31 mouse cellular contexts compared by ENCODE assay signal in genomic region chr6:116607230-116607629, GRCm38 (mm10). TPM values are rescaled to one million over a fixed set of nuclear protein-coding genes. Genes with fewer than 3 reads are reported as not detected.
A peak's percentile ranks its signal among the peaks of the same experiment; 100 is the strongest.
DNase-seq lines count a peak whose midpoint lies in the region; ATAC-seq and TF ChIP-seq lines count a peak whose summit lies in the region.
"Had no signal": no experiment of that assay in that cellular context is flagged by ENCODE, and none has a peak within 500 bp of the region (broad histone marks: within the 10 kb centered on the region; RNA-seq: fewer than 3 reads in every experiment).

No protein-coding gene starts in this region.

- ATAC-seq in hindbrain, postnatal 0 days, result no peak
- ATAC-seq in hindbrain, embryonic 11.5 days (ENCODE audit: low FRiP score), result no peak
- no peak for ATAC-seq in liver, postnatal 0 days
- no peak for ATAC-seq in liver, embryonic 12.5 days
- 0 out of 2 replicates have a peak, but pooled peaks have one; percentile 48 for ATAC-seq in granulocyte monocyte progenitor cell, adult 5-6 weeks (replicated peaks; ENCODE audit: poor library complexity, severe bottlenecking)
- ATAC-seq: forebrain, embryonic 16.5 days; hindbrain, embryonic 16.5 days had no signal

- H3K4me2 ChIP-seq in hindbrain, postnatal 0 days (ENCODE audit: low read depth, low read length), result no peak overlapping the region
- H3K4me2 ChIP-seq in hindbrain, embryonic 11.5 days (replicated peaks; ENCODE audit: low read depth, low read length), result no peak overlapping the region
- no peak overlapping the region for H3K4me2 ChIP-seq in liver, postnatal 0 days (ENCODE audit: low read depth, low read length)
- no peak overlapping the region for H3K4me2 ChIP-seq in liver, embryonic 12.5 days
- H3K4me2 ChIP-seq: heart, embryonic 15.5 days; midbrain, embryonic 12.5 days; neural tube, embryonic 12.5 days had no signal

- no peaks in the 10 kb centered on the region for H3K9me3 ChIP-seq in hindbrain, postnatal 0 days (ENCODE audit: low read length)
- no peaks in the 10 kb centered on the region for H3K9me3 ChIP-seq in hindbrain, embryonic 11.5 days (ENCODE audit: control insufficient read depth, low read length)
- H3K9me3 ChIP-seq in liver, postnatal 0 days (ENCODE audit: low read length), result no peaks in the 10 kb centered on the region
- H3K9me3 ChIP-seq in liver, embryonic 12.5 days (replicated peaks), result no peaks in the 10 kb centered on the region
- H3K9me3 ChIP-seq: heart, embryonic 15.5 days; midbrain, embryonic 12.5 days; neural tube, embryonic 12.5 days had no signal

- TF ChIP-seq EP300 in liver, postnatal 0 days (IDR thresholded peaks at IDR 0.05; ENCODE audit: low read depth), result no peak

- H3K27me3 ChIP-seq in hindbrain, postnatal 0 days (ENCODE audit: insufficient read depth, low read length), result no peaks in the 10 kb centered on the region
- H3K27me3 ChIP-seq in hindbrain, embryonic 11.5 days (ENCODE audit: control insufficient read depth, insufficient read depth, low read length), result no peaks in the 10 kb centered on the region
- no peaks in the 10 kb centered on the region for H3K27me3 ChIP-seq in liver, postnatal 0 days (ENCODE audit: insufficient read depth, low read length)
- no peaks in the 10 kb centered on the region for H3K27me3 ChIP-seq in liver, embryonic 12.5 days (replicated peaks)
- H3K27me3 ChIP-seq: midbrain, embryonic 12.5 days; neural tube, embryonic 12.5 days had no signal

- WGBS in hindbrain, postnatal 0 days, result 49% methylated on average over 4 of the region's 4 CpGs
- 46% methylated on average over 4 of the region's 4 CpGs for WGBS in hindbrain, embryonic 11.5 days
- 46% methylated on average over 4 of the region's 4 CpGs for WGBS in liver, postnatal 0 days (ENCODE audit: insufficient replicate concordance)
- 25% methylated on average over 4 of the region's 4 CpGs for WGBS in liver, embryonic 12.5 days (ENCODE audit: insufficient replicate concordance)

- no peak overlapping the region for H3K4me3 ChIP-seq in hindbrain, postnatal 0 days (ENCODE audit: low read length)
- no peak overlapping the region for H3K4me3 ChIP-seq in hindbrain, embryonic 11.5 days (ENCODE audit: low read depth, low read length)
- H3K4me3 ChIP-seq in liver, postnatal 0 days (ENCODE audit: low read depth, low read length), result no peak overlapping the region
- H3K4me3 ChIP-seq in liver, embryonic 12.5 days, result no peak overlapping the region
- H3K4me3 ChIP-seq: heart, embryonic 15.5 days; midbrain, embryonic 12.5 days; neural tube, embryonic 12.5 days had no signal

- H3K9ac ChIP-seq in hindbrain, postnatal 0 days (replicated peaks; ENCODE audit: low read length), result no peak overlapping the region
- no peak overlapping the region for H3K9ac ChIP-seq in hindbrain, embryonic 11.5 days (ENCODE audit: low read depth, low read length)
- H3K9ac ChIP-seq in liver, postnatal 0 days (replicated peaks), result no peak overlapping the region
- no peak overlapping the region for H3K9ac ChIP-seq in liver, embryonic 12.5 days
- H3K9ac ChIP-seq: heart, embryonic 15.5 days; midbrain, embryonic 12.5 days; neural tube, embryonic 12.5 days had no signal

- no peak overlapping the region for H3K27ac ChIP-seq in hindbrain, postnatal 0 days
- H3K27ac ChIP-seq in hindbrain, embryonic 11.5 days (ENCODE audit: low read depth, low read length), result no peak overlapping the region
- H3K27ac ChIP-seq in liver, postnatal 0 days (ENCODE audit: low read depth), result no peak overlapping the region
- H3K27ac ChIP-seq in liver, embryonic 12.5 days, result no peak overlapping the region
- H3K27ac ChIP-seq: heart, embryonic 15.5 days; midbrain, embryonic 12.5 days; neural tube, embryonic 12.5 days had no signal

- no peaks in the 10 kb centered on the region for H3K4me1 ChIP-seq in hindbrain, postnatal 0 days (ENCODE audit: insufficient read depth, low read length)
- H3K4me1 ChIP-seq in hindbrain, embryonic 11.5 days (replicated peaks; ENCODE audit: control insufficient read depth, insufficient read depth, low read length), result no peaks in the 10 kb centered on the region
- H3K4me1 ChIP-seq in liver, postnatal 0 days (ENCODE audit: insufficient read depth), result no peaks in the 10 kb centered on the region
- no peaks in the 10 kb centered on the region for H3K4me1 ChIP-seq in liver, embryonic 12.5 days
- H3K4me1 ChIP-seq: heart, embryonic 15.5 days; midbrain, embryonic 12.5 days; neural tube, embryonic 12.5 days had no signal

- no peaks in the 10 kb centered on the region for H3K36me3 ChIP-seq in hindbrain, postnatal 0 days (ENCODE audit: insufficient read depth, low read length)
- no peaks in the 10 kb centered on the region for H3K36me3 ChIP-seq in hindbrain, embryonic 11.5 days (ENCODE audit: control insufficient read depth, insufficient read depth, low read length)
- no peaks in the 10 kb centered on the region for H3K36me3 ChIP-seq in liver, postnatal 0 days (replicated peaks; ENCODE audit: insufficient read depth, low read length)
- no peaks in the 10 kb centered on the region for H3K36me3 ChIP-seq in liver, embryonic 12.5 days
- H3K36me3 ChIP-seq: heart, embryonic 15.5 days; midbrain, embryonic 12.5 days; neural tube, embryonic 12.5 days had no signal

- TF ChIP-seq CTCF in hindbrain, postnatal 0 days (IDR thresholded peaks at IDR 0.05; ENCODE audit: low read depth), result peak; percentile 43
- TF ChIP-seq CTCF in liver, postnatal 0 days (IDR thresholded peaks at IDR 0.05; ENCODE audit: low read depth), result peak; percentile 23

- no peak for DNase-seq in hindbrain, postnatal 0 days (ENCODE audit: low spot score)
- no peak for DNase-seq in hindbrain, embryonic 11.5 days (ENCODE audit: low spot score)
- no peak for DNase-seq in liver, postnatal 0 days
- peak; percentile 16 for DNase-seq in NIH3T3 (ENCODE audit: low read depth)
- DNase-seq in right cerebral cortex, adult 2 months (ENCODE audit: low spot score in 2 of 2), result no peak
- no peak for DNase-seq in urinary bladder, postnatal 25 days (ENCODE audit: low spot score)
- DNase-seq: adrenal gland, postnatal 36 days; cerebellum, adult 11 months; cerebellum, postnatal 25 days; gastrocnemius, postnatal 14 days; kidney, adult 18-20 months; lung, postnatal 10 days; right cerebral cortex, postnatal 25 days; spleen, adult 18-20 months; thymus, postnatal 14 days had no signal

RNA-seq across cellular contexts. Expression of gene Zfp422, which starts 21.6 kb away (rescaled TPM):
- 50.8 and 52.0 TPM in 2 replicates for total RNA-seq in hindbrain, postnatal 0 days (2014; rRNA removed)
- polyA plus RNA-seq in hindbrain, postnatal 0 days (2015; fragmentation: Nextera tagmentation; extraction: Ambion mirVana), result 97.1 and 101 TPM in 2 replicates
- polyA plus RNA-seq in hindbrain, embryonic 11.5 days (2014; fragmentation: Nextera tagmentation; extraction: Ambion mirVana), result 313 and 337 TPM in 2 replicates
- 26.2 and 26.7 TPM in 2 replicates for polyA plus RNA-seq in liver, postnatal 0 days (2015; fragmentation: Nextera tagmentation; extraction: Ambion mirVana)
- 43.6 and 45.1 TPM in 2 replicates for polyA plus RNA-seq in liver, embryonic 12.5 days (2016; fragmentation: Nextera tagmentation; extraction: Ambion mirVana)
- 110 and 113 TPM in 2 replicates for total RNA-seq in granulocyte monocyte progenitor cell, adult 5-6 weeks (2014; fragmentation: Nextera tagmentation)
- total RNA-seq in granulocyte monocyte progenitor cell, adult 5-6 weeks (2017), result 68.6 and 72.0 TPM in 2 replicates

RNA-seq across cellular contexts. Expression of gene Olfr215, which starts 23.2 kb away (rescaled TPM):
- not detected in 2 replicates for total RNA-seq in hindbrain, postnatal 0 days (2014; rRNA removed)
- polyA plus RNA-seq in hindbrain, postnatal 0 days (2015; fragmentation: Nextera tagmentation; extraction: Ambion mirVana), result not detected in 2 replicates
- polyA plus RNA-seq in hindbrain, embryonic 11.5 days (2014; fragmentation: Nextera tagmentation; extraction: Ambion mirVana), result not detected in 2 replicates
- polyA plus RNA-seq in liver, postnatal 0 days (2015; fragmentation: Nextera tagmentation; extraction: Ambion mirVana), result not detected in 2 replicates
- not detected in 2 replicates for polyA plus RNA-seq in liver, embryonic 12.5 days (2016; fragmentation: Nextera tagmentation; extraction: Ambion mirVana)
- not detected in 2 replicates for total RNA-seq in granulocyte monocyte progenitor cell, adult 5-6 weeks (2014; fragmentation: Nextera tagmentation)
- total RNA-seq in granulocyte monocyte progenitor cell, adult 5-6 weeks (2017), result not detected in 2 replicates
- total RNA-seq: adrenal gland, adult 18-20 months; adrenal gland, postnatal 36 days; gastrocnemius, postnatal 14 days; heart, adult 8-10 months; hematopoietic stem cell, adult 5-6 weeks; left cerebral cortex, postnatal 25 days had no signal
- polyA plus RNA-seq: forebrain, embryonic 16.5 days; heart, embryonic 15.5 days; hindbrain, embryonic 16.5 days; kidney, embryonic 16.5 days; limb, embryonic 14.5 days; liver, embryonic 16.5 days; midbrain, embryonic 12.5 days; neural tube, embryonic 12.5 days had no signal

RNA-seq across cellular contexts. Expression of gene Depp1, which starts 43.2 kb away (rescaled TPM):
- 6.8 and 27.5 TPM in 2 replicates for total RNA-seq in hindbrain, postnatal 0 days (2014; rRNA removed)
- 4.2 and 4.8 TPM in 2 replicates for polyA plus RNA-seq in hindbrain, postnatal 0 days (2015; fragmentation: Nextera tagmentation; extraction: Ambion mirVana)
- 9.8 and 12.0 TPM in 2 replicates for polyA plus RNA-seq in hindbrain, embryonic 11.5 days (2014; fragmentation: Nextera tagmentation; extraction: Ambion mirVana)
- 103 and 122 TPM in 2 replicates for polyA plus RNA-seq in liver, postnatal 0 days (2015; fragmentation: Nextera tagmentation; extraction: Ambion mirVana)
- 2.2 and 3.3 TPM in 2 replicates for polyA plus RNA-seq in liver, embryonic 12.5 days (2016; fragmentation: Nextera tagmentation; extraction: Ambion mirVana)
- total RNA-seq in granulocyte monocyte progenitor cell, adult 5-6 weeks (2014; fragmentation: Nextera tagmentation), result not detected in 2 replicates
- total RNA-seq in granulocyte monocyte progenitor cell, adult 5-6 weeks (2017), result not detected in 2 replicates

RNA-seq across cellular contexts. Expression of gene Olfr214, which starts 53.2 kb away (rescaled TPM):
- total RNA-seq in hindbrain, postnatal 0 days (2014; rRNA removed), result not detected in 2 replicates
- not detected in 2 replicates for polyA plus RNA-seq in hindbrain, postnatal 0 days (2015; fragmentation: Nextera tagmentation; extraction: Ambion mirVana)
- polyA plus RNA-seq in hindbrain, embryonic 11.5 days (2014; fragmentation: Nextera tagmentation; extraction: Ambion mirVana), result not detected in 2 replicates
- not detected in 2 replicates for polyA plus RNA-seq in liver, postnatal 0 days (2015; fragmentation: Nextera tagmentation; extraction: Ambion mirVana)
- polyA plus RNA-seq in liver, embryonic 12.5 days (2016; fragmentation: Nextera tagmentation; extraction: Ambion mirVana), result not detected in 2 replicates
- total RNA-seq in granulocyte monocyte progenitor cell, adult 5-6 weeks (2014; fragmentation: Nextera tagmentation), result not detected in 2 replicates
- total RNA-seq in granulocyte monocyte progenitor cell, adult 5-6 weeks (2017), result not detected in 2 replicates
- total RNA-seq: adrenal gland, adult 18-20 months; adrenal gland, postnatal 36 days; gastrocnemius, postnatal 14 days; heart, adult 8-10 months; hematopoietic stem cell, adult 5-6 weeks; left cerebral cortex, postnatal 25 days had no signal
- polyA plus RNA-seq: C2C12; forebrain, embryonic 16.5 days; heart, embryonic 15.5 days; hindbrain, embryonic 16.5 days; kidney, embryonic 16.5 days; limb, embryonic 14.5 days; liver, embryonic 16.5 days; midbrain, embryonic 12.5 days; neural tube, embryonic 12.5 days; testis, adult 2 months had no signal

RNA-seq across cellular contexts. Expression of gene Gm5580, which starts 56.3 kb away (rescaled TPM):
- not detected in 2 replicates for total RNA-seq in hindbrain, postnatal 0 days (2014; rRNA removed)
- 0.26 and 0.36 TPM in 2 replicates for polyA plus RNA-seq in hindbrain, postnatal 0 days (2015; fragmentation: Nextera tagmentation; extraction: Ambion mirVana)
- polyA plus RNA-seq in hindbrain, embryonic 11.5 days (2014; fragmentation: Nextera tagmentation; extraction: Ambion mirVana), result 0.36 and 0.54 TPM in 2 replicates
- 0.14 and 0.19 TPM in 2 replicates for polyA plus RNA-seq in liver, postnatal 0 days (2015; fragmentation: Nextera tagmentation; extraction: Ambion mirVana)
- polyA plus RNA-seq in liver, embryonic 12.5 days (2016; fragmentation: Nextera tagmentation; extraction: Ambion mirVana), result 0.26 and 0.37 TPM in 2 replicates
- total RNA-seq in granulocyte monocyte progenitor cell, adult 5-6 weeks (2014; fragmentation: Nextera tagmentation), result 0.34 TPM in 1 of 2 replicates, not detected in the other
- 0.36 and 0.39 TPM in 2 replicates for total RNA-seq in granulocyte monocyte progenitor cell, adult 5-6 weeks (2017)
- polyA plus RNA-seq: testis, adult 2 months had no signal
